Mouse (Mus musculus): ENCODE results near the gene Dab1. TPM values are rescaled to one million over a fixed set of nuclear protein-coding genes. Genes with fewer than 3 reads are reported as not detected.

Dab1 gene
- polyA plus RNA-seq, 1 experiment from 2014 or later: 20.6 TPM

DNA sequence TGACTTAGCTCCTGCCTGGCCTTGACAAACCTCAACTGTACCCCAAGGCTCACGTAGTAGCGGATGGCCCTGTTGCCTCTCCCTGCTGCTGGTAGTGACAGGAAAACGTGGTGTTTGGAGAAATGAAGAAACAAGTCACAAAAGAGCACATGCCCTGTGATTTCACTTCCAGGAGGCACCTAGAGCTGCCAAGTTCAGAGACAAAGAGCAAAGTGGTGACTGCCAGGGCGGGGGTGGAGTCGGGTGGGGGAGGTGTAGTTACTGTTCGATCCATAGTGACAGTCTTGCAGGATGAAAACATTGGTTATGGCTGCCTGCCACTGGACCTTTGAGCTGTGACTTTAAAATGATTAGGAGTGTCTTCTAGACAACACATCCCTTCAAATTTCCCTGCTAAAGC is 599.6 kb downstream of the Dab1 start:
- H3K27ac ChIP-seq (ENCODE audit: low read length): no peak overlapping the region
- WGBS: 62% methylated on average over 6 of the region's 6 CpGs
- H3K4me2 ChIP-seq (replicated peaks; ENCODE audit: low read depth, low read length): no peak overlapping the region
- no peak overlapping the region for H3K4me3 ChIP-seq (ENCODE audit: low read length)
- no peaks in the 10 kb centered on the region for H3K4me1 ChIP-seq (ENCODE audit: insufficient read depth, low read length)
- H3K27me3 ChIP-seq (ENCODE audit: insufficient read depth, low read length): no peaks in the 10 kb centered on the region
- no peaks in the 10 kb centered on the region for H3K9me3 ChIP-seq (ENCODE audit: low read length)
- no peaks in the 10 kb centered on the region for H3K36me3 ChIP-seq (ENCODE audit: insufficient read depth, low read length)
- no peak for ATAC-seq (ENCODE audit: low FRiP score, low TSS enrichment)
- no peak overlapping the region for H3K9ac ChIP-seq (replicated peaks; ENCODE audit: low read length)

DNA sequence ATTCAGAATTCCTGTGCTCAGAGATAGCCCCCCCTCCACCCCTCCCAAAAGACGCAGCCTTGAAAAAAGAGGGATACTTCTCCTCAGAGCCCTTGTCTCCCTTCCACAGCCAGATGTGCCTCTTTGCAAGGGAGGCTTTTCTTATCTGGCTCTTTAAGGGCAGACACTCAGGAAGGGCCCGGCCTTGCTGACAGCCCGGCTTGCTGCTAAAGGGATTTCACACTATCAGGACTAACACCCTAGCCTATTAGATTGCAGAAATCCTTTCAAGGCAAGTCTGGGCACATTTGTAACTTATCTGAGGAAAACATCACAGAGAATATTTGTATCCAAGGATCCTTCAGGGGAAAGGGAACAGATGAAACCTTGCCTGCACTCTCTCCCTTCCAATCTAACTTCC is 600.9 kb downstream of the Dab1 start:
- no peaks in the 10 kb centered on the region for H3K9me3 ChIP-seq (ENCODE audit: low read length)
- 34% methylated on average over 3 of the region's 3 CpGs for WGBS
- no peaks in the 10 kb centered on the region for H3K4me1 ChIP-seq (ENCODE audit: insufficient read depth, low read length)
- H3K27me3 ChIP-seq (ENCODE audit: insufficient read depth, low read length): no peaks in the 10 kb centered on the region
- no peak overlapping the region for H3K4me2 ChIP-seq (replicated peaks; ENCODE audit: low read depth, low read length)
- H3K36me3 ChIP-seq (ENCODE audit: insufficient read depth, low read length): no peaks in the 10 kb centered on the region
- H3K4me3 ChIP-seq (ENCODE audit: low read length): no peak overlapping the region
- ATAC-seq (ENCODE audit: low FRiP score, low TSS enrichment): no peak
- H3K27ac ChIP-seq (ENCODE audit: low read length): no peak overlapping the region
- H3K9ac ChIP-seq (replicated peaks; ENCODE audit: low read length): no peak overlapping the region

DNA sequence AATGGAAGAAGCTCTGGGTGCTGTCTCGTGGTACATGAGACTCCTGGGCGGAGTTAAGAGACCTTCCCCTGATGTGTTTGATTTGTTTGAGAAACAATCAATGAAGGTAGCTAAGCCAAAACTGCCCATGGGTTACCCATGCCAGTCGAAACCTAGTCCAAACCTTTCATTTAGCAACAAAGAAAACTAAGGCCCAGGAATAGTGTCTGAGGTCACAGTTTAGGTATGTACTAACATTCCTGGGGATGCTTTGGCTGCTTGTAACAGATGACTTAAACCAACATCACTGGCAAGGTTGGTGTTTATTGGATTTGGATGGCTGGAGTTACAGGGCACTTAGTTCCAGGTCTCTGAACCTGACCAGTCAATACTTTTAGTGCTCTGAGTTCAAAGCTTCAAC is 610.1 kb downstream of the Dab1 start:
- WGBS: 80% methylated on average over 3 of the region's 3 CpGs
- H3K27me3 ChIP-seq (ENCODE audit: insufficient read depth, low read length): no peaks in the 10 kb centered on the region
- H3K4me2 ChIP-seq (replicated peaks; ENCODE audit: low read depth, low read length): no peak overlapping the region
- H3K9me3 ChIP-seq (ENCODE audit: low read length): no peaks in the 10 kb centered on the region
- no peak overlapping the region for H3K27ac ChIP-seq (ENCODE audit: low read length)
- no peak overlapping the region for H3K9ac ChIP-seq (replicated peaks; ENCODE audit: low read length)
- no peaks in the 10 kb centered on the region for H3K36me3 ChIP-seq (ENCODE audit: insufficient read depth, low read length)
- no peaks in the 10 kb centered on the region for H3K4me1 ChIP-seq (ENCODE audit: insufficient read depth, low read length)
- no peak for ATAC-seq (ENCODE audit: low FRiP score, low TSS enrichment)
- H3K4me3 ChIP-seq (ENCODE audit: low read length): no peak overlapping the region

DNA sequence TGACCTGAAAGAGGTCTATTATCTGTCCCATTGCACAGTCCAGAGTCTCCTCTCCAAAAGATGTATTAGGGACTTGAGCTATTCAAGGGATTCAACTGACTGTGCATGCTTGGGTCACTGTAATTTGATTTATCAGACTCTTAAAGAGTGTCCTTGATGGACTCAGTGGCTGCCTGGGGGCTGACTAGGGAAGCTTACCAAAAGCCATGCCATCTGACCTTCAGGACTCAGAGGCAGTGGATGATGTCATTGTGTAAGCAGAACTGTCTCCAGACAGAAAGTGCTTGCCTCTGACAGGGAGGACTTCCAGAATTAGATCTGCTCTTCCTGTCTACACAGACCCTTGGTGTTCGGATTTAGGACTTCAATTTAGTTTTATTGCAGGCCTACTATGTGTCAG is 627.3 kb downstream of the Dab1 start:
- H3K36me3 ChIP-seq (ENCODE audit: insufficient read depth, low read length): no peaks in the 10 kb centered on the region
- no peaks in the 10 kb centered on the region for H3K9me3 ChIP-seq (ENCODE audit: low read length)
- no peak overlapping the region for H3K27ac ChIP-seq (ENCODE audit: low read length)
- no peak overlapping the region for H3K4me2 ChIP-seq (replicated peaks; ENCODE audit: low read depth, low read length)
- H3K4me3 ChIP-seq (ENCODE audit: low read length): no peak overlapping the region
- no peaks in the 10 kb centered on the region for H3K27me3 ChIP-seq (ENCODE audit: insufficient read depth, low read length)
- no peak overlapping the region for H3K9ac ChIP-seq (replicated peaks; ENCODE audit: low read length)
- 26% methylated on average over 1 of the region's 1 CpGs for WGBS
- no peak for ATAC-seq (ENCODE audit: low FRiP score, low TSS enrichment)
- no peaks in the 10 kb centered on the region for H3K4me1 ChIP-seq (ENCODE audit: insufficient read depth, low read length)

DNA sequence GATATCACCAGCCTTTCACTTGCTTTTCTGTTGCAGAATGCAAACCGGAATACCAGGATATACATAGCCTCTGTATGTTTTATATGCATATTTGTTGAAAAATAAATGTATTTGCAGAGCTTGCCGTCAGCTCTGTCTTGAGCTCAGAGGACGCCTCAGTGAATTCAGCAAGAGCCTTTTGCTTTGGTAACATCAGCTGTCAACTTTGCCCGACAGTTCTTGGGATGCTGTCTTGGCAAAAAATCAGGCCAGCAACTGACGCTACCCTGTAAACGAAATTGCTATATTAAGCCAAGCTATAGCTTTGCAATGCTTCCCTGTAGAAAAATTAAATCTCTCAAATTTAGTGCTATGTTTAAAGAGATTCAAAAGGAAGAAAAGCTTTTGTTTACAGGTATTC is 630.3 kb downstream of the Dab1 start:
- no peak overlapping the region for H3K9ac ChIP-seq (replicated peaks; ENCODE audit: low read length)

DNA sequence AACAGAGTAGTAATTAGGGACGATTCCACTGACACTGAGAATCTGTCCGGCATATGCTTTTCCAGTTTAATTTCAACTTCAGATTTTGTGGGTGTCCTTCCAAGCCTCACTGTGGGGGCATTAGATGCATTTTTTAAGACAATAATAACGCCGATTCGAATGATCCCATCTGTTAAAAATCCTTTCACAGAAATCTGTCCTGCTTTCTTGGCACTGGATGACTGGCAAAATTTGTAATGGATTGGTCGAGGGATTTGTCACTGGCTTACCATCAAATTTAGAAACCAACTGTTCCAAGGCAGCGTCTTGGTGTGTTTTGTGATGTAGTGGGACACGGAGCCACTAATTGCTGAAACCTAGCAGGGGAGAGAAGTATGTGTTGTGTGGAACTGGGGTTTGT is 638.6 kb downstream of the Dab1 start:
- no peak overlapping the region for H3K9ac ChIP-seq (replicated peaks; ENCODE audit: low read length)
- 86% methylated on average over 8 of the region's 8 CpGs for WGBS
- no peak overlapping the region for H3K27ac ChIP-seq (ENCODE audit: low read length)
- H3K27me3 ChIP-seq (ENCODE audit: insufficient read depth, low read length): no peaks in the 10 kb centered on the region
- H3K4me1 ChIP-seq (ENCODE audit: insufficient read depth, low read length): peaks cover 2% of the 10 kb centered on the region; the same call in 1 of the 2 replicates
- no peaks in the 10 kb centered on the region for H3K36me3 ChIP-seq (ENCODE audit: insufficient read depth, low read length)
- H3K4me3 ChIP-seq (ENCODE audit: low read length): no peak overlapping the region
- no peaks in the 10 kb centered on the region for H3K9me3 ChIP-seq (ENCODE audit: low read length)
- H3K4me2 ChIP-seq (replicated peaks; ENCODE audit: low read depth, low read length): no peak overlapping the region
- no peak for ATAC-seq (ENCODE audit: low FRiP score, low TSS enrichment)

More for the DNA sequence above, 630.3 kb downstream of the Dab1 start:
- no peaks in the 10 kb centered on the region for H3K36me3 ChIP-seq (ENCODE audit: insufficient read depth, low read length)
- no peak overlapping the region for H3K4me3 ChIP-seq (ENCODE audit: low read length)
- WGBS: 84% methylated on average over 6 of the region's 6 CpGs
- H3K9me3 ChIP-seq (ENCODE audit: low read length): no peaks in the 10 kb centered on the region
- ATAC-seq (ENCODE audit: low FRiP score, low TSS enrichment): no peak
- H3K27me3 ChIP-seq (ENCODE audit: insufficient read depth, low read length): no peaks in the 10 kb centered on the region
- no peaks in the 10 kb centered on the region for H3K4me1 ChIP-seq (ENCODE audit: insufficient read depth, low read length)
- no peak overlapping the region for H3K4me2 ChIP-seq (replicated peaks; ENCODE audit: low read depth, low read length)
- H3K27ac ChIP-seq (ENCODE audit: low read length): no peak overlapping the region

DNA sequence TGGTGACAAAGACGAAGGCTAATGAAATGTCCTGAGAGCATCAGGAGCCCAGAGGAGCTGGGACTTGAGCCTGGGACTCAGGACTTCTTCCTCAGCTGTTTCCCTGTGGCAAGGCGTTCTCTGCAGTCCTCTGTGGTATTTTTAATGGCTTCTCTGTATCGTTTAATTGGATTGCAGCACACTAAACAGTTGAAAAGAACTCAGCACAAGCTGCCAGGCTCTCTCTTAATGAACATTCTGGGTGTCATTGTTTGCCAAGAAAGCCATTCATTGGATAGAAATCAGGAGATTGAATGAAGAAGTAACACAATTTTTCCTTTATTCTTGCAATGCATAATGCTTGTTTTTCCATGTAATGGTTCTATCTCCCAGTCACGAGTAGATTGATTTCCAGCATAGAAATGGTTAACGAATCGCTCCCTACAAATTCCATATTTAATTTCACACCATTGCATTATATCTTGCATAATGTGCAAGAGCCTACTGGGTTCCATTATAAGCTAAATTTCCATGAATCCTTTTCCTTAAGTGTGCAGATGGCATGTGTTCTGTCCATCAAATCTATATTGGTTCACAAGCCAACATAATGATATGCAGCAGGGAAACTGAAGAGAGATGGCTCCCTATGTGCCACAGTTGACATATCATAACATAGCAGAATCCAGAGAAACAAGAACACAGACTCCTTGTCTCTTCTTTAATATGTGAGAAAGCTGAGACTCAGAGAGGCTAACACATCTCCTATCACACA is 650.4 kb downstream of the Dab1 start:
- no peaks in the 10 kb centered on the region for H3K9me3 ChIP-seq (ENCODE audit: low read length)
- ATAC-seq (ENCODE audit: low FRiP score, low TSS enrichment): no peak
- H3K27ac ChIP-seq (ENCODE audit: low read length): no peak overlapping the region
- no peaks in the 10 kb centered on the region for H3K4me1 ChIP-seq (ENCODE audit: insufficient read depth, low read length)
- no peak overlapping the region for H3K4me2 ChIP-seq (replicated peaks; ENCODE audit: low read depth, low read length)
- H3K4me3 ChIP-seq (ENCODE audit: low read length): no peak overlapping the region
- H3K9ac ChIP-seq (replicated peaks; ENCODE audit: low read length): no peak overlapping the region
- no peaks in the 10 kb centered on the region for H3K36me3 ChIP-seq (ENCODE audit: insufficient read depth, low read length)
- H3K27me3 ChIP-seq (ENCODE audit: insufficient read depth, low read length): no peaks in the 10 kb centered on the region
- WGBS: 88% methylated on average over 6 of the region's 6 CpGs

DNA sequence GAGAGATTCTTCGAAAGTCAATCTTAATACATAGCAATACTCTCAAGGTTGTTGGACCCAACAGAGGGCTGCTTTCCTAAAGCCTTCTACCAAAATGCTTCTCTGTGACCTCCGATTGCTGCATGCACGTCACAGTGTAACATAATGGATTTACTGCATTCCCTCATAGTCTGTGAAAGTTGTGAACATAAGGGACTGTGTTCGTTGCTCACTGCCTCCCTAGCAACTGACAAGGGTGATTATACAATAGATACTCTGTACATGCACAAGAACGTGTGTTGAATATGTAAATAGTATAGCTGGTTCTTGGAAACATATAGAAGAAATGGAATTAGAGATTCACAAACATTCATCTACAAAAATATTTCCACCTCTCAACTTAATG is 651.0 kb downstream of the Dab1 start:
- Histone ChIP-seq H3K27me3 (ENCODE audit: insufficient read depth, low read length) (no peaks in the 10 kb centered on the region), H3K4me3 (ENCODE audit: low read length) (no peak overlapping the region), H3K9ac (replicated peaks; ENCODE audit: low read length) (no peak overlapping the region), H3K4me1 (ENCODE audit: insufficient read depth, low read length) (no peaks in the 10 kb centered on the region), H3K27ac (ENCODE audit: low read length) (no peak overlapping the region), H3K36me3 (ENCODE audit: insufficient read depth, low read length) (no peaks in the 10 kb centered on the region), H3K4me2 (replicated peaks; ENCODE audit: low read depth, low read length) (no peak overlapping the region), H3K9me3 (ENCODE audit: low read length) (no peaks in the 10 kb centered on the region)
- WGBS: 75% methylated on average over 5 of the region's 5 CpGs
- ATAC-seq (ENCODE audit: low FRiP score, low TSS enrichment): no peak

DNA sequence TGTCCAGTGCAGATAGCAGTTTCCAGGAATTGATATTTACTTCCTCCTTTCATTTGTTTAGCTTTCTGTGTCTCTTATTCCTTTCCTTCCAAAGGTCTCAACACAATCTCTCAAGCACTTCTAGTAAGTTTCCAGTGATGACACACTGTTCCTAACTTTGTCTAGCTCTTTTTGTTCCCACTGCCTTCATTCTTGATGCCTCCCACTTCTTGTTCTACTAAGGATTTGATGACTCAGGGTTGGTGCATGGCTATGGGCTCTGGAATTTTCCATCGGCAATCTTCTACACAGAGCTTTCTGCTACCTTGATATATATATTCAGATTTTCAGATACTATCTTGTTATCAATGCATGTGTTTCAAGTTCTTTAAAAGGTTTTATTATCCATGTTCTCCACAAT is 656.1 kb downstream of the Dab1 start:
- 88% methylated on average over 1 of the region's 1 CpGs for whole genome bisulfite sequencing
- no peak for ATAC-seq (ENCODE audit: low FRiP score, low TSS enrichment)

DNA sequence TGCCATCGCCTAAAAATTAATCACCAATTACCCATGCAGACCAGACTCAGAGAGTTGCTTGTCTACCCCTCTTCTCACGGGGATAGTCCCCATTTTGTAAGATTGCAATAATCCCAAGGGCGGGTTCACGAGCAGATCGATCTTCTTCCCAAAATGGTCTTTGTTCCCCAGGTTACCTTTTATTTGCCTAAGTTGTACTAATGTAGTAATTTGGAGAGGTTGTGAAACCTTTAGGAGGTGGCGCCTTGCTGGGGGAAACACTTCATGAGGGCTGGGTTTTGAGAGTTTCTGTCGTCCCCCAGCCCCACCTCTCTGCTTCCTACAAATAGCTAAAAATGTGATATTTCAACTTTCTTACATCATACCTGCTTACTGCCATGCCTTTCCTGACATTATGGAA is 657.8 kb downstream of the Dab1 start:
- Histone ChIP-seq H3K27me3 (ENCODE audit: insufficient read depth, low read length) (no peaks in the 10 kb centered on the region), H3K36me3 (ENCODE audit: insufficient read depth, low read length) (no peaks in the 10 kb centered on the region), H3K4me3 (ENCODE audit: low read length) (no peak overlapping the region), H3K4me1 (ENCODE audit: insufficient read depth, low read length) (no peaks in the 10 kb centered on the region), H3K4me2 (replicated peaks; ENCODE audit: low read depth, low read length) (no peak overlapping the region), H3K27ac (ENCODE audit: low read length) (no peak overlapping the region), H3K9ac (replicated peaks; ENCODE audit: low read length) (no peak overlapping the region), H3K9me3 (ENCODE audit: low read length) (no peaks in the 10 kb centered on the region)
- 89% methylated on average over 7 of the region's 7 CpGs for WGBS
- ATAC-seq (ENCODE audit: low FRiP score, low TSS enrichment): no peak

More for the DNA sequence above, 656.1 kb downstream of the Dab1 start:
- no peak overlapping the region for H3K27ac ChIP-seq (ENCODE audit: low read length)
- no peaks in the 10 kb centered on the region for H3K36me3 ChIP-seq (ENCODE audit: insufficient read depth, low read length)
- H3K27me3 ChIP-seq (ENCODE audit: insufficient read depth, low read length): no peaks in the 10 kb centered on the region
- no peak overlapping the region for H3K4me2 ChIP-seq (replicated peaks; ENCODE audit: low read depth, low read length)
- H3K9me3 ChIP-seq (ENCODE audit: low read length): no peaks in the 10 kb centered on the region
- no peaks in the 10 kb centered on the region for H3K4me1 ChIP-seq (ENCODE audit: insufficient read depth, low read length)
- H3K4me3 ChIP-seq (ENCODE audit: low read length): no peak overlapping the region
- H3K9ac ChIP-seq (replicated peaks; ENCODE audit: low read length): no peak overlapping the region

Measured in kidney, embryonic 16.5 days (tissue).